Mouse (Mus musculus) thymus, adult 18-20 months (tissue): Measurements from ENCODE around the gene Rnf115.

ENCODE experiments used
- DNase-seq, 2 experiments: peaks; one replicate each; pipeline ENCODE4 v3.0.0; 2022; ENCODE audit warnings: mixed read lengths in 2 of 2

Rnf115 gene

GRCm38 (mm10) chr3:96788506-96788905 lies 61.0 kb downstream of the Rnf115 start:
- no peak for DNase-seq

GRCm38 (mm10) chr3:96800254-96800653 lies 72.8 kb downstream of the Rnf115 start:
- no peak for DNase-seq

GRCm38 (mm10) chr3:96802214-96802613 lies 74.8 kb downstream of the Rnf115 start:
- DNase-seq, result no peak

- no peak for DNase-seq
These were observed 80.7 kb downstream of the Rnf115 start for GRCm38 (mm10) chr3:96808136-96808535.

DNA sequence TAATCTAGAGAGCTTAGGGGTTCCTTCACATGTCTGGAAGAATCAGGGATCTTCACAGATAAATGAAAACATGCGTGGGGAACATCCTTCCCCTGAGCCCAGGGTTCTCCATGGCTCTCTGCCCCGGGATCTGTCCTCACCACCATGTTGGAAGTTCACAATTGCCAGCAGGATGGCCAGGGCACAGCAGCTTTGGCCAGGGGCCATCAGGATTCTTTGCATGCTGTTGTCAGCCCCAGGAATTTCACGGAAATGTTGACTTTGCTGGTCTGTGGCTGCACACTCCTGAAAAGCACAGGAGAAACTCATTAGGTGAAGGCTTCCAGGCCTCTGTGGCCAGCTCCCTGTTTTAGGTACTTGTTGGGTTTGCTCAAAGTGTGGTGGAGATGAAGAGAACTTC lies 81.2 kb downstream of the Rnf115 start:
- no peak for DNase-seq

GRCm38 (mm10) chr3:96811232-96811631 lies 83.8 kb downstream of the Rnf115 start:
- DNase-seq, result no peak

DNA sequence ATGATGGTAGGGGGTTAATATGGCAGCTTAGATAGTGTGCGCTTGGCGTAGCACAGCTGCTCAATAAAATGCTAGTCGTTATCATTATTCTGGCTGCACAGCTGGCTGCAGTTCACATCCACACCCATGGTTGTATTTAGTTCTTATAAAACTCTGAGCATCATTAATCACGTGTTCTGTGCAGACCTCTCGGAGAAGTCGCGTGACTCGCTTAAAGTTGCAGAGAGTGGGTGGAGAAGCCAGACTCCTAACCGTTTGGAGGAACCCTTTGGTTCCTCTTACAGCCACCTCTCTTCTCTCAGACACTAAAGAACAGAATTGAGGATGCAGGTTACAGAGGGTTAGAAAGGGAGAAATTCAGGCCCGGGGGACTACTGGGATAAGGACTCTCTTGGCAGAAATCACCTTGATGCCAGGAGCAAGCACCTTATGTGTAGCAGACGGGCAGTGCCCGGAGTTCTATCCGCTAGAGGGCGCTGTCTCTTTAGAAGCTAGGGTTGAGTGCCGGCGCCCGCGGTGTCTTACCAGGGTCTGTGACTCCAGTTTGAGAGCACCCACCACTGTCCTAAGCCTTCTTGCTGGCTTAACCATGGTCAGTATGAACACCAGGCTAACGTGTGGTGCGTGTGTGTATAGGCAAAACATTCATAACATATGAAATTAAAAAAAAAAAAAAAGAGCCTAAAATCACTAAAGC lies 85.1 kb downstream of the Rnf115 start:
- DNase-seq, result peak; percentile 67 to 72

GRCm38 (mm10) chr3:96813106-96813505 lies 85.6 kb downstream of the Rnf115 start:
- peak; percentile 27 to 32 for DNase-seq

DNA sequence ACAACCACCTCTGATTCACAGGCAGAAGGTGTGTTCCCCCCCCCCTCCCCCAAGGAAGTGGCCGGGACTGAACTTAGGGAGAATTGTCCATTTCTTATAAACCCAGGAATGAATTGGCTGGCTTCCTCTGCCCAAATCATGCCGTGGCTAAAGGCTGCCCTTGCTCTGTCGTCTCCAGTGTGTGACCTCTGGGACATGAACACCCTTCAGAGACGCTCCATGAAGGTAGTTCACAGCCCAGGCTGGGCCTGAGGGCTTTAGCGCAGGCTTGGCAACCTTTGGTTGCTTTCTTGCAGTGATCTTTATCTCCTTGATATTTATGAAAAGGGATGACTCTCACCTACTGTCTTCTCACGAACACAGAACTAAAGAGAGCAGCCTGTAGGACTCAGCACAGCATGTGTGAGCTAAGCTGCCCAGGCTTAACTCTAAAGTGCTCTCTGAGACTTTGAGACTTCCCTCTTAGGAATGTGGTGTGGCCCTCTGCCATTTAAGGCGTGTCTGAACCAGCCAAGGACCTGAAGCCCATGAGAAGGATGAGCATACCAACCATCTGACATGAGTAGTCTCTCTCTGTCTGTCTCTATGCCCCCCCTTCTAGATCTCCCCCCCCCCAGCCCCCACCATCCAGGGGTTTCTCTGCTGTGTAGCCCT lies 86.3 kb downstream of the Rnf115 start:
- DNase-seq, result no peak

DNA sequence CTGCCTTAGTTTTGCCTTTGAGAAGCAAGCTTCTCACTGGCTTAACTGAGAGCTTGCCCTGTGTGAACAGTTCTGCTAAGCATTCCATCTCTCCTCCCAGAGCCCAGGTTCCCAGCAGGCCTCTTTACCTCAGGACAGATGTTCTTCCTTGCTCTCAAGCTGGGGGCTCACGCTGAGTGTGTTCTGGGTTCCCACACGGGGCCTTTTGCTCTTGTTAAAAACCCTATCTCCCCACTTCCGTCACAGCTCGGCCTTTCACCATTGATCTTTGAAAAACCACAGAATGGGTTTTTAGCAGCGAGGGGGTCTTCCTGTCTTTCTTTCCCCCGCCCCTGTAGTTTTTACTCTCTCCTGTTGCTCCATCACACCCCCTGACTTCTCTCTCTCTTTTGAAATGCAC lies 86.9 kb downstream of the Rnf115 start:
- peak; percentile 53 to 73 for DNase-seq

DNA sequence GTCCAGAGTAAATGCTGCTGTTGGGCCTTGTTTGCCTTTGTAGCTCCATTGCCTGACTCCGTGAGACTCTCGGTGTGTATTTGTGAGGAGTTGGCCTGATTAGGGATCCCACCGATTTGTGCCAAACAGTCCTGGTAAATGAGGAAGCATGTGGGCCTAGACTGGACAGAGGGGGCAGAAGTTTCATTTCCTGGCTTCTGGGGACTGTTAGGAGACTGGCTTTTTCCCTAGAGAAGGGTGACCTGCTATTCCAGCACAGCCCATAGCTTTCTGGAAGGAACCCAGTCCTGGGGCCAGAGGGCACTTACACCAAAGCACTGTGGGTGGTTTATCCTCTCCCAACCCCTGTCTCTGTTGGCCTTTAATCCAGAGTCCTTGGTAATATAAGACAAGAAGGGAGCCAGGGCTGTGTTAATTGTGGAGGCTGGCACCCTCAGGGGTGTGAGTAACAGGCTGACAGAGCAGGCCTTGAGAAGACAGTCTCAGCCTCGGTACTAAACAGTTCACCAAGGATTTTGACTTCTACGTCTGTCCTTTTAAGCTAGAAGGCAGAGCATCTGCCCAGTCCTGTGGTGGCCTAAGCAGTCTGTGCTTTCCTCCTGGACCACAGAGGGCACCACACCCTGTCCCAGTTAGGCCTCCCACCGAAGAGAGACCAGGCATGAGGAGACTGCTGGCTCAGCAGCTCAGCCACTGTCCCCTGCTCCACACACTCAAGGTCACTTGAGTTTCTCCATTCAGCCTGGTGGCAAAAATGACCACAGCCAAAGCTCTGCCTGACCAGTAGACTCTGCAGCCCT lies 92.9 kb downstream of the Rnf115 start:
- DNase-seq, result no peak

- DNase-seq, result no peak
These were observed 94.1 kb downstream of the Rnf115 start for GRCm38 (mm10) chr3:96821581-96821980.

DNA sequence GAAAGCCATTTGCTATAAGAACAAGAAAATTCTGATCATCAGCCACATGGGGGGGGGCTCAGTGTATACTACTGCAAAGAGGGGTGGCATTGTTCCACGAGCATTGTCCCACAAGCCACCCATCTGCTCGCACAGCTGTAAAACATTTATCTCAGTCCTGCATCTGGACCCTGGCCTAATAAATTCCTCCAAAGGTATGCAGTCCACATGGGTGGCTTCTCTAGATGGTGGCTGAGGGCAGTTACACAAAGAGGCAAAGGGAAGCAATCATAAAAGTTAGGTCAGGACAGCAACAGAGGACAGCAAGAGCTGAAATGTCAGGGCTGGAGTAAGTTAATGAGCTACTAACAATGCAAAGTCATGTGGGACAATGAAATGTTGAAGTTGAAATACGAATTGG lies 96.2 kb downstream of the Rnf115 start:
- no peak for DNase-seq

- no peak for DNase-seq
These were observed 97.2 kb downstream of the Rnf115 start for GRCm38 (mm10) chr3:96824614-96825013.

DNA sequence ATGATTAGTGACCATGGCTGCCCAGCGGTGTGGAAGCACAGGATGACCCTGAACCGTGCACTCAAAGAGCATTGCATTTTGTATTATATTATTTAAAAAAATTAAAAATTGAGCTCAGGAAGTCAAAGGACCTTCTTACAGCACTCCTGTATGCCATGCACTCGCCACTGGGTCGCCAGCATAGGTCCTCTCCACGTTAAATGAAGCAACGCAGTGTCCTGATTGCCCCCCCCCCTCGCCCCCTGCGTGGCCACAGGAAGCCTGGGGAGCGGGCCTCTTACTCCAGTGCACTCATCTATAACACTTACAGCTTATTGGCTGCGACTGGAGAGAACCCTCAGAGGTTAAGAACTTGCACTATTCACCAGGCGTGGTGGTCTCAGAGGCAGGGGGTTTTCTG lies 97.8 kb downstream of the Rnf115 start:
- DNase-seq, result no peak

DNA sequence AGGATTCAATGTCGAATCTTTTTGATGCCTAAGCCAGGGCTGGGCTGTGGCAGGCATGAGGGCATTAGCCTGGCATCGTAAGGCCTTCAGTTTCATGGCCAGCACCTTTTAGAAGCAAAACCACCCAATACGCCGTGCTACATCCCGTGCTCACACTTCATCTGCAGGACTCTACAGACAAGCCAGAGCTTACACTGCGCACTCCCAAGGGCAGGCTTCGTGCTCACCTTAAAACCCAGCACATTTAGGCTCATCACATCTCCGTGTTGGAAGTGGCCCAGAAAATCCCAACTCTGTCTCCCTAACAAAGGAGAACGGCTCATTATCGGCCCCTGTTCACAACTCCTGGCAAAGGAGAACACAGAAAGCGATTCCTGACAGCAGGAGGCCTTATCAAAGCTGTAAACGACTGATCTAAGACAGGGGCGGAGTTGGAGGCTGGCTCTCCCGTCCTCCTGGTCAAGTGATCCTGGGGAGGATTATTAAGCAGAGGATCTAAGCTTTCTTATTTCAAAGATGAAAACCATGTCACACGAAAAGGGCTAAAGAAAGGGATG lies 100.9 kb downstream of the Rnf115 start:
- DNase-seq, result no peak

- no peak for DNase-seq
These were observed 101.5 kb downstream of the Rnf115 start, which contains the start of the genes Pdzk1 and Cd160 for GRCm38 (mm10) chr3:96828984-96829383. TSS of gene Pdzk1 (plus strand) at chr3:96829284. TSS of gene Cd160 (minus strand) at chr3:96829351.

GRCm38 (mm10) chr3:96829856-96830255 lies 102.4 kb downstream of the Rnf115 start:
- no peak for DNase-seq

GRCm38 (mm10) chr3:96832930-96833329 lies 105.5 kb downstream of the Rnf115 start:
- DNase-seq, result no peak

- no peak for DNase-seq
These were observed 107.3 kb downstream of the Rnf115 start for GRCm38 (mm10) chr3:96834587-96835348.

GRCm38 (mm10) chr3:96836414-96836813 lies 109.0 kb downstream of the Rnf115 start:
- DNase-seq, result no peak

- DNase-seq, result no peak
These were observed 111.7 kb downstream of the Rnf115 start for GRCm38 (mm10) chr3:96838996-96839645.
